Mouse (Mus musculus) cerebellum, adult 18-20 months (tissue): ENCODE results near the gene Ndst2.

Experiments
- DNase-seq, 2 experiments: peaks; one replicate each; pipeline ENCODE4 v3.0.0; 2021

Gene Ndst2

GRCm38 (mm10) chr14:20696986-20697385 is 37.4 kb downstream of the Ndst2 start:
- peak; percentile 57 to 71 for DNase-seq

GRCm38 (mm10) chr14:20695761-20696520 is 38.4 kb downstream of the Ndst2 start:
- peak in 1 of 2 experiments; percentile 40 for DNase-seq

GRCm38 (mm10) chr14:20694884-20695760 is 39.2 kb downstream of the Ndst2 start, which contains the start of gene Fut11:
Fut11 (plus strand) TSS chr14:20694968.
- peak; percentile 91 to 92 for DNase-seq

GRCm38 (mm10) chr14:20694185-20694883 is 40.0 kb downstream of the Ndst2 start:
- DNase-seq: no peak

- DNase-seq: no peak
Observed at GRCm38 (mm10) chr14:20693589-20694101, 40.7 kb downstream of the Ndst2 start.

- no peak for DNase-seq
Observed at GRCm38 (mm10) chr14:20691772-20692171, 42.6 kb downstream of the Ndst2 start.

- no peak for DNase-seq
Observed at GRCm38 (mm10) chr14:20689009-20689408, 45.4 kb downstream of the Ndst2 start.

GRCm38 (mm10) chr14:20686576-20686975 is 47.8 kb downstream of the Ndst2 start:
- no peak for DNase-seq

GRCm38 (mm10) chr14:20682498-20682897 is 51.9 kb downstream of the Ndst2 start:
- DNase-seq: no peak

GRCm38 (mm10) chr14:20681742-20682141 is 52.6 kb downstream of the Ndst2 start:
- DNase-seq: no peak

DNA sequence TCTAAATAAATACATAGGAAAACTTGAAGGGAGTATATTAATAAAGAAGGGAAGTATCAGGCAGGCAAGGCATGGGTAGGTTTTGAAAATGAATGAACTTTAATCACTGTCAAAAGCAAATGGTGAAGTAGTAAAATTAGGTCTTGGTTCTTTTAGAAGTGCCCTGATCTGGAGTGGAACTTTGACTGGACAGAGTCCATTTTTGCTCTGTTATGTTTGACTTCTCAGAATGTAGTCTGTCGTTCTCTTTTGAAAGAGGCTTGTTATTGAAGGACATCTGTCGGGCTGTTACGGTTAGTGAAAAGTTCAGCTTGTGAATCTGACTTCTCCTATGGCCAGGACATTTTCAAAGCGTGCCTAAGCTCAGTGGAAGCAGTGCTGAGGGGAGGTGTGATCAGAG is 56.5 kb downstream of the Ndst2 start:
- no peak for DNase-seq

DNA sequence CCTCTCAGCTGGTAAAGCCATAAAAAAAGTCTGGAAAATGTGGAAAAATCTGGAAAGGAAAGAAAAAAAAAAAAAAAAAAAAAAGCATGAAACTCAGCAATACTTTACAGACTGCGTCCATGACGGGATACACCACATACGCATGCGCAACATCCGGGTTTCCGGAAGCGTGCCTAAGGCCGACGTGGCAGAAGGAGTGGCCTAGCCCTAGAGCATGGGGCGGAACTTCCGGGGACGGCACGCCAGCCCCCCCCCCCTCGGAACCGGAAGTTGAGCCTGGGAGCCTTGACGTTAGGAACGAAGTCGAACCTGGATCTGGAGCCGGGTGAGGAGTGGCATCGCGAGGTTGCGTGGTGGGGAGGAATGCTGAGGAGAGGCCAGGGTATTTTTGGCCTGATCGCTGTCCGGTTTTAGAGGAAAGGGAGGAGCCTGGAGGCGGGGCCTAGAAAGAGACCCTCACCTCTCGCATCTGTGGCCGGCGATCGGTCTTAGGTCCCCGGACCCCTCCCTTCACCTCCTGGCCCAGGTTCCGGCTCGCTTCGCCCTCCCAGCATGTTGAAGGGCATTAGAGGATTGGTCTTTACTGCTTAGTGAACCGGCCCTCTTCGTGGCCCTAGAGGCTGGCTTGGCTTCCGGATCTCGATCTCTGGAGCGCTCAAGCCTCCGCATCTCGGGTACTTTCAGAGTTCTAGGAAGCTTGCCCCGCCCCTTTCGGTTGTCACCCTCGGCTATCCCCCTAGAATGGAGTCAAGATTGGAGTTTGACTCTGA is 60.1 kb downstream of the Ndst2 start, which contains the start of gene Sec24c:
TSS of gene Sec24c (plus strand) at position 245 of the 770 bp plus-strand sequence.
- DNase-seq: peak; percentile 98 to 99

GRCm38 (mm10) chr14:20673735-20674063 is 60.7 kb downstream of the Ndst2 start:
- peak in 1 of 2 experiments; percentile 64 for DNase-seq
